Mouse (Mus musculus) intestine, postnatal 0 days (tissue): ENCODE results near the gene Cd81. TPM values are rescaled to one million over a fixed set of nuclear protein-coding genes. Genes with fewer than 3 reads are reported as not detected.

Experiments
- ATAC-seq: fragments of 200-750 bp; cut with Nextera tagmentation; 2 replicates; pipeline ENCODE4 v1.8.0; 2017; ENCODE audit warnings: mild to moderate bottlenecking, moderate TSS enrichment, moderate library complexity
- H3K27ac ChIP-seq: fragments of 300-500 bp; sonication (generic); 2 replicates; pipeline ENCODE4 v1.5.1; 2014; ENCODE audit warnings: mild to moderate bottlenecking, low read depth, low read length, moderate library complexity
- H3K27me3 ChIP-seq: fragments of 300-500 bp; sonication (generic); replicated peaks from 2 replicates; pipeline ENCODE4 v1.6.1; 2014; ENCODE audit warnings: low read length, mixed read lengths; ENCODE audit not compliant: control insufficient read depth, insufficient read depth
- H3K36me3 ChIP-seq: fragments of 300-500 bp; sonication (generic); 2 replicates; pipeline ENCODE4 v1.6.1; 2014; ENCODE audit warnings: mild to moderate bottlenecking, moderate library complexity; ENCODE audit not compliant: control insufficient read depth, insufficient read depth
- H3K4me1 ChIP-seq: fragments of 300-500 bp; sonication (generic); replicated peaks from 2 replicates; pipeline ENCODE4 v1.6.1; 2014; ENCODE audit warnings: antibody characterized with exemption, low read length, mixed read lengths; ENCODE audit not compliant: control insufficient read depth, insufficient read depth
- H3K4me2 ChIP-seq: fragments of 300-500 bp; sonication (generic); replicated peaks from 2 replicates; pipeline ENCODE4 v1.6.1; 2014; ENCODE audit warnings: low read depth, mild to moderate bottlenecking, moderate library complexity
- H3K4me3 ChIP-seq: fragments of 300-500 bp; sonication (generic); 2 replicates; pipeline ENCODE4 v1.5.1; 2014; ENCODE audit warnings: low read depth, low read length
- H3K9ac ChIP-seq: fragments of 300-500 bp; sonication (generic); 2 replicates; pipeline ENCODE4 v1.6.1; 2014; ENCODE audit warnings: mild to moderate bottlenecking, low read depth, low read length
- H3K9me3 ChIP-seq: fragments of 300-500 bp; sonication (generic); 2 replicates; pipeline ENCODE4 v1.6.1; 2016; ENCODE audit warnings: mixed run types; ENCODE audit not compliant: control insufficient read depth
- CTCF ChIP-seq: sonication (generic); IDR thresholded peaks from 2 replicates; pipeline ENCODE4 v1.5.1; 2016; ENCODE audit warnings: low read depth, mild to moderate bottlenecking, control low read depth, antibody characterized with exemption, moderate library complexity
- WGBS: fragments of 180-500 bp; shearing (Covaris S2); extraction: QIAGEN DNeasy Blood & Tissue Kit; methylation state at CpG from one replicate; pipeline ENCODE4 v1.1.7; 2014; 5-methylcytosine and 5-hydroxymethylcytosine counted together
- polyA plus RNA-seq: library from polyadenylated mRNA; unstranded; fragments of >200 nt; fragmentation: Nextera tagmentation; extraction: Ambion mirVana; gene quantifications from 2 replicates; pipeline ENCODE4 v1.2.1, GENCODE M21; 2015

Cd81 gene
- polyA plus RNA-seq, 1 experiment from 2014 or later = 216 TPM

GRCm38 (mm10) chr7:143064226-143064625 lies 11.7 kb downstream of the Cd81 start:
- Histone ChIP-seq H3K9me3 (no peaks in the 10 kb centered on the region), H3K36me3 (peaks cover 49% of the 10 kb centered on the region), H3K27me3 (no peaks in the 10 kb centered on the region), H3K4me2 (no peak overlapping the region), H3K9ac (no peak overlapping the region), H3K4me3 (no peak overlapping the region), H3K4me1 (peaks cover 5% of the 10 kb centered on the region), H3K27ac (no peak overlapping the region)
- no peak for ATAC-seq
- no peak for TF ChIP-seq CTCF
- 79% methylated on average over 6 of the region's 6 CpGs for WGBS

GRCm38 (mm10) chr7:143065692-143066091 lies 13.2 kb downstream of the Cd81 start:
- Histone ChIP-seq H3K4me1 (peaks cover 5% of the 10 kb centered on the region), H3K9ac (no peak overlapping the region), H3K4me3 (no peak overlapping the region), H3K27me3 (no peaks in the 10 kb centered on the region), H3K4me2 (no peak overlapping the region), H3K27ac (no peak overlapping the region), H3K36me3 (peaks cover 49% of the 10 kb centered on the region), H3K9me3 (no peaks in the 10 kb centered on the region)
- ATAC-seq = no peak
- TF ChIP-seq CTCF = no peak
- WGBS = 87% methylated on average over 2 of the region's 2 CpGs

- no peak overlapping the region for H3K9ac ChIP-seq
- no peak for ATAC-seq
- no peaks in the 10 kb centered on the region for H3K27me3 ChIP-seq
- H3K27ac ChIP-seq = no peak overlapping the region; the same call in 1 of the 2 replicates
- H3K9me3 ChIP-seq = no peaks in the 10 kb centered on the region
- TF ChIP-seq CTCF = no peak
- no peak overlapping the region for H3K4me3 ChIP-seq
- peaks cover 5% of the 10 kb centered on the region for H3K4me1 ChIP-seq
- no peak overlapping the region for H3K4me2 ChIP-seq
- WGBS = 73% methylated on average over 2 of the region's 2 CpGs
- H3K36me3 ChIP-seq = peaks cover 49% of the 10 kb centered on the region
Observed at GRCm38 (mm10) chr7:143067469-143067868, 14.9 kb downstream of the Cd81 start.

- WGBS = 83% methylated on average over 3 of the region's 3 CpGs
- TF ChIP-seq CTCF = no peak
- no peak for ATAC-seq
- no peaks in the 10 kb centered on the region for H3K27me3 ChIP-seq
- peaks cover 5% of the 10 kb centered on the region for H3K4me1 ChIP-seq
- H3K9ac ChIP-seq = no peak overlapping the region
- no peaks in the 10 kb centered on the region for H3K9me3 ChIP-seq
- no peak overlapping the region for H3K4me2 ChIP-seq
- H3K27ac ChIP-seq = no peak overlapping the region; the same call in 1 of the 2 replicates
- peaks cover 48% of the 10 kb centered on the region for H3K36me3 ChIP-seq
- H3K4me3 ChIP-seq = no peak overlapping the region
Observed at GRCm38 (mm10) chr7:143067897-143068296, 15.4 kb downstream of the Cd81 start.

GRCm38 (mm10) chr7:143068316-143068881 lies 15.9 kb downstream of the Cd81 start:
- Histone ChIP-seq H3K4me3 (peak overlapping the region; percentile 29), H3K9me3 (no peaks in the 10 kb centered on the region), H3K27me3 (no peaks in the 10 kb centered on the region), H3K27ac (peak overlapping the region; percentile 91), H3K4me2 (peak overlapping the region; percentile 83), H3K9ac (peak overlapping the region; percentile 40), H3K36me3 (peaks cover 43% of the 10 kb centered on the region), H3K4me1 (peaks cover 5% of the 10 kb centered on the region)
- no peak for ATAC-seq
- 50% methylated on average over 13 of the region's 13 CpGs for WGBS
- no peak for TF ChIP-seq CTCF

- TF ChIP-seq CTCF = no peak
- peaks cover 5% of the 10 kb centered on the region for H3K4me1 ChIP-seq
- peak within 1 kb of the TSS; percentile 66 for H3K9ac ChIP-seq
- peak within 1 kb of the TSS; percentile 91 for H3K27ac ChIP-seq
- peak within 1 kb of the TSS; percentile 69 for H3K4me3 ChIP-seq
- peak within 1 kb of the TSS; percentile 83 for H3K4me2 ChIP-seq
- H3K36me3 ChIP-seq = peaks cover 37% of the 10 kb centered on the region
- under 1% methylated on average over 51 of the region's 51 CpGs for WGBS
- H3K9me3 ChIP-seq = no peaks in the 10 kb centered on the region
- H3K27me3 ChIP-seq = no peaks in the 10 kb centered on the region
- peak; percentile 97 for ATAC-seq
Observed at GRCm38 (mm10) chr7:143068882-143069591, 16.5 kb downstream of the Cd81 start, which contains the start of gene Tssc4. Tssc4 (plus strand) TSS chr7:143069249.
